8 mouse cellular contexts compared by ENCODE assay signal in the genomic region with DNA sequence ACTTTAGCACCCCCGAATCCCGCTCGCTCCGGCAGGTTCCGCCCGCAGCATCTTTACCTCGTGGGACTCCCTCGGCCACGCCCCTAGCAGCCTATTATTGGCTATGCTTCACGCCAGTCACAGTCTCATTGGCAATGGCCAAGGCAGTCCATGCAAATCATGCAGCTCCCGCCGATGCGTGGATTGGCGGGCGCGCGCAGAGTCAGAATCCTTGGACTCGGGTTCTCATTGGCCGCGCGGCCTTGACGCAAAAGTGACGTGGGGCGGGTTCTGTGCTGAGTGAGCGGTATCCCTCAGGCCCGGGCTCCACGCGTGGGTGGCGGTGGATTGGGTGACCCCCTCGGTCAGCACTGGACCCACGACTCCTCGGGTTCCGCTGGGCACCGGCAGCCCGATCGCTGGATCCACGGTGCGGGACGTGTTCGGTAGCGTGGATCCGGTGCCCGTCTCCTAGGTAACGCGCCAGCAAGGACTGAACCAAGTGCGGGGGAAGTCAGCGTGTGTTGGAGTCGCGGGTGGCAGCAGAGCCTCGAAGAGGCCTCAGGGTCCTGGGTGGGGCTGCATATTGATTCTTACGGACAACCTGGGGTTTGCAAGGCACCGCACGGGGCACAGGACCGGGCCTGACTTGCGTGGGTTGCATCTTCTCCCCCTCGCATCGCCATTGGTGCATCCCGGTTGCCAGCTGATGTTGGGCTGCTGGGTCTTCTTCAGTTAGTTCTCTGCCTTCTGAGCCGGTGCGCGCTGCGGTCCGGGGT. TPM values are rescaled to one million over a fixed set of nuclear protein-coding genes. Genes with fewer than 3 reads are reported as not detected.
DNase-seq lines count a peak whose midpoint lies in the region; ATAC-seq and TF ChIP-seq lines count a peak whose summit lies in the region.

A gene (minus strand): TSS at position 406 of the 758 bp plus-strand sequence.

- peak; percentile 98 for ATAC-seq in forebrain, postnatal 0 days
- ATAC-seq in neural tube, embryonic 14.5 days (ENCODE audit: low read depth) = peak; percentile 97

- no peaks in the 10 kb centered on the region for H3K79me2 ChIP-seq in MEL (ENCODE audit: control insufficient read depth, insufficient read depth, low read length, poor library complexity)

- no peak for TF ChIP-seq RAD21 in MEL (IDR thresholded peaks at IDR 0.05; ENCODE audit: low read depth, low read length)

- intact Hi-C loops in heart, postnatal 36 days (cut with DNase I) = loop anchor here (5.0 kb wide), 1 partner anchor 150 kb away; a partner anchor contains a TSS

- WGBS in cerebellum, adult 2 months = under 1% methylated on average over 63 of the region's 63 CpGs
- under 1% methylated on average over 59 of the region's 63 CpGs for WGBS in forebrain, postnatal 0 days
- whole genome bisulfite sequencing in neural tube, embryonic 14.5 days = under 1% methylated on average over 63 of the region's 63 CpGs

- TF ChIP-seq EP300 in MEL (IDR thresholded peaks at IDR 0.05; ENCODE audit: low read depth in 1 of 2, low read length in 2 of 2) = no peak

- H3K36me3 ChIP-seq in MEL (ENCODE audit: control insufficient read depth in 1 of 2, insufficient read depth in 2 of 2, low read length in 2 of 2) = no peaks in the 10 kb centered on the region
- H3K36me3 ChIP-seq in forebrain, postnatal 0 days (ENCODE audit: insufficient read depth) = no peaks in the 10 kb centered on the region
- H3K36me3 ChIP-seq in neural tube, embryonic 14.5 days (ENCODE audit: control insufficient read depth, insufficient read depth, low read length) = no peaks in the 10 kb centered on the region
- no peaks in the 10 kb centered on the region for H3K36me3 ChIP-seq in testis, adult 2 months (ENCODE audit: control insufficient read depth, insufficient read depth, low read length)

- H3K27me3 ChIP-seq in MEL (ENCODE audit: control insufficient read depth in 1 of 2, insufficient read depth in 2 of 2, low read length in 2 of 2) = no peaks in the 10 kb centered on the region
- H3K27me3 ChIP-seq in cerebellum, adult 2 months (ENCODE audit: control insufficient read depth, insufficient read depth, low read length) = no peaks in the 10 kb centered on the region
- H3K27me3 ChIP-seq in forebrain, postnatal 0 days (ENCODE audit: insufficient read depth, low read length) = no peaks in the 10 kb centered on the region
- peaks cover 3% of the 10 kb centered on the region; the same call in 1 of the 2 replicates for H3K27me3 ChIP-seq in neural tube, embryonic 14.5 days (ENCODE audit: control insufficient read depth, insufficient read depth, low read length)
- no peaks in the 10 kb centered on the region for H3K27me3 ChIP-seq in testis, adult 2 months (ENCODE audit: control insufficient read depth, insufficient read depth, low read length)

- TF ChIP-seq CTCF in MEL (IDR thresholded peaks at IDR 0.05 in 2 of 3, conservative IDR thresholded peaks at IDR 0.05 in 1 of 3; ENCODE audit: control insufficient read depth in 1 of 3, insufficient read depth in 1 of 3, low read depth in 2 of 3, low read length in 3 of 3, poor library complexity in 1 of 3, severe bottlenecking in 1 of 3) = no peak
- TF ChIP-seq CTCF in cerebellum, adult 2 months (IDR thresholded peaks at IDR 0.05; ENCODE audit: borderline replicate concordance, insufficient read depth, low read depth, low read length) = no peak
- no peak for TF ChIP-seq CTCF in forebrain, postnatal 0 days (IDR thresholded peaks at IDR 0.05; ENCODE audit: low read depth)
- no peak for TF ChIP-seq CTCF in testis, adult 2 months (IDR thresholded peaks at IDR 0.05; ENCODE audit: control insufficient read depth, insufficient read depth, insufficient replicate concordance, low read depth, low read length)

- H3K4me1 ChIP-seq in MEL (ENCODE audit: control insufficient read depth in 1 of 2, insufficient read depth in 2 of 2, low read length in 2 of 2) = no peaks in the 10 kb centered on the region
- H3K4me1 ChIP-seq in cerebellum, adult 2 months (ENCODE audit: control insufficient read depth, insufficient read depth, low read length) = peaks cover 16% of the 10 kb centered on the region
- H3K4me1 ChIP-seq in forebrain, postnatal 0 days (ENCODE audit: insufficient read depth) = peaks cover 6% of the 10 kb centered on the region
- peaks cover 17% of the 10 kb centered on the region for H3K4me1 ChIP-seq in neural tube, embryonic 14.5 days (ENCODE audit: control insufficient read depth, insufficient read depth, low read length)
- peaks cover 36% of the 10 kb centered on the region for H3K4me1 ChIP-seq in testis, adult 2 months (ENCODE audit: control insufficient read depth, insufficient read depth, low read length)

- TF ChIP-seq POLR2A in MEL (IDR thresholded peaks at IDR 0.05; ENCODE audit: control insufficient read depth in 1 of 2, insufficient read depth in 1 of 2, low read depth in 1 of 2, low read length in 2 of 2, poor library complexity in 1 of 2) = no peak
- TF ChIP-seq POLR2A in cerebellum, adult 2 months (IDR thresholded peaks at IDR 0.05; ENCODE audit: borderline replicate concordance, insufficient read depth, low read length) = peak; percentile 64; the same call in 1 of the 2 replicates
- TF ChIP-seq POLR2A in testis, adult 2 months (IDR thresholded peaks at IDR 0.05; ENCODE audit: control insufficient read depth, low read depth, low read length) = no peak; the same call in none of the 2 replicates

- no peak for DNase-seq in MEL (ENCODE audit: low read depth, low spot score)
- peak; percentile 100 for DNase-seq in cerebellum, adult 2 months
- peak; percentile 100 for DNase-seq in forebrain, postnatal 0 days
- peak; percentile 98 to 100 for DNase-seq in heart, postnatal 36 days
- DNase-seq in layer of hippocampus, adult 18-20 months (ENCODE audit: low spot score in 2 of 2) = peak; percentile 100
- DNase-seq in lung, adult 18-20 months = peak; percentile 99 to 100

- no peak within 1 kb of the TSS for H3K27ac ChIP-seq in MEL (ENCODE audit: control insufficient read depth, low read depth, low read length)
- H3K27ac ChIP-seq in cerebellum, adult 2 months (ENCODE audit: insufficient read depth, low read length) = peak within 1 kb of the TSS; percentile 90
- H3K27ac ChIP-seq in forebrain, postnatal 0 days (ENCODE audit: low read depth, low read length) = peak within 1 kb of the TSS; percentile 81
- peak within 1 kb of the TSS; percentile 88 for H3K27ac ChIP-seq in neural tube, embryonic 14.5 days (ENCODE audit: low read depth, low read length)
- H3K27ac ChIP-seq in testis, adult 2 months (ENCODE audit: control insufficient read depth, insufficient read depth, low read depth, low read length) = peak within 1 kb of the TSS; percentile 70

- H3K4me3 ChIP-seq in MEL (ENCODE audit: control insufficient read depth in 1 of 2, insufficient read depth in 1 of 2, low read depth in 2 of 2, low read length in 2 of 2) = no peak within 1 kb of the TSS
- H3K4me3 ChIP-seq in cerebellum, adult 2 months (replicated peaks; ENCODE audit: insufficient read depth, low read depth, low read length) = peak within 1 kb of the TSS; percentile 78
- peak within 1 kb of the TSS; percentile 69 for H3K4me3 ChIP-seq in forebrain, postnatal 0 days (ENCODE audit: low read depth, low read length)
- peak within 1 kb of the TSS; percentile 74 for H3K4me3 ChIP-seq in neural tube, embryonic 14.5 days (ENCODE audit: low read depth, low read length)
- H3K4me3 ChIP-seq in testis, adult 2 months (ENCODE audit: control insufficient read depth, low read depth, low read length) = peak within 1 kb of the TSS; percentile 92

- H3K9me3 ChIP-seq in MEL (replicated peaks; ENCODE audit: insufficient read depth, low read length) = no peaks in the 10 kb centered on the region
- no peaks in the 10 kb centered on the region for H3K9me3 ChIP-seq in forebrain, postnatal 0 days (ENCODE audit: low read length)
- no peaks in the 10 kb centered on the region for H3K9me3 ChIP-seq in neural tube, embryonic 14.5 days (ENCODE audit: control insufficient read depth, low read length)

- H3K4me2 ChIP-seq in forebrain, postnatal 0 days (ENCODE audit: low read depth) = peak within 1 kb of the TSS; percentile 95
- peak within 1 kb of the TSS; percentile 85 for H3K4me2 ChIP-seq in neural tube, embryonic 14.5 days (ENCODE audit: low read depth, low read length)

- no peak within 1 kb of the TSS for H3K9ac ChIP-seq in MEL (ENCODE audit: control insufficient read depth, low read depth, low read length, poor library complexity, severe bottlenecking)
- peak within 1 kb of the TSS; percentile 67 for H3K9ac ChIP-seq in forebrain, postnatal 0 days
- H3K9ac ChIP-seq in neural tube, embryonic 14.5 days (replicated peaks; ENCODE audit: low read depth, low read length) = peak within 1 kb of the TSS; percentile 86

TF ChIP-seq in MEL, 35 proteins besides CTCF, POLR2A, EP300 and RAD21:
- TF ChIP-seq CHD2 (IDR thresholded peaks at IDR 0.05; ENCODE audit: low read length) (no peak), TAL1 (IDR thresholded peaks at IDR 0.05; ENCODE audit: low read length) (no peak), CHD1 (IDR thresholded peaks at IDR 0.05; ENCODE audit: low read depth, low read length) (no peak), MXI1 (IDR thresholded peaks at IDR 0.05; ENCODE audit: low read depth, low read length) (no peak), POLR2AphosphoS2 (IDR thresholded peaks at IDR 0.05; ENCODE audit: low read length) (no peak), UBTF (IDR thresholded peaks at IDR 0.05; ENCODE audit: borderline replicate concordance, insufficient read depth, low read depth, low read length) (no peak), ELF1 (IDR thresholded peaks at IDR 0.05; ENCODE audit: low read depth, low read length) (no peak), GABPA (IDR thresholded peaks at IDR 0.05; ENCODE audit: low read depth, low read length) (no peak), GATA1 (IDR thresholded peaks at IDR 0.05; ENCODE audit: low read depth, low read length) (no peak), MAX (IDR thresholded peaks at IDR 0.05; ENCODE audit: low read length) (no peak), HCFC1 (IDR thresholded peaks at IDR 0.05; ENCODE audit: low read depth, low read length) (no peak)

RNA-seq across cellular contexts. Expression of the gene that starts here (rescaled TPM):
- total RNA-seq in MEL (2012; rRNA removed) = 82.6 and 82.9 TPM in 2 replicates
- 100 to 1,000 TPM in 1 of 2 experiments, not detected in 1; 118 TPM for polyA plus RNA-seq in MEL (2012; ENCODE audit: insufficient read depth in 1 of 2, insufficient read length in 2 of 2, low read depth in 1 of 2, low replicate concordance in 2 of 2, missing spikeins in 1 of 2)
- 161 and 191 TPM in 2 replicates for polyA plus RNA-seq in cerebellum, adult 2 months (2012; rRNA removed)
- 31.5 and 38.6 TPM in 2 replicates for total RNA-seq in forebrain, postnatal 0 days (2014; rRNA removed)
- polyA plus RNA-seq in forebrain, postnatal 0 days (2015; fragmentation: Nextera tagmentation; extraction: Ambion mirVana) = 20.9 and 24.2 TPM in 2 replicates
- 1 to 10 TPM; 1.3 to 2.1 TPM for total RNA-seq in heart, postnatal 36 days (2021)
- total RNA-seq in layer of hippocampus, adult 18-20 months (2021) = 100 to 1,000 TPM; 760 to 810 TPM
- 18.3 and 31.1 TPM in 2 replicates for polyA plus RNA-seq in neural tube, embryonic 14.5 days (2014; fragmentation: Nextera tagmentation; extraction: Ambion mirVana)
- polyA plus RNA-seq in testis, adult 2 months (2012; rRNA removed) = 16.7 and 18.3 TPM in 2 replicates

Comparison
In these comparisons a context has a peak if more than half of its experiments do, and no peak if none do; other contexts are left out.
1. RNA of the gene that starts here (total RNA-seq): 760 to 810 TPM in layer of hippocampus, adult 18-20 months, 82.6 to 82.9 TPM in MEL and 31.5 to 38.6 TPM in forebrain, postnatal 0 days; 1.3 to 2.1 TPM in heart, postnatal 36 days; every median in the first group is over 10 times any median in the second.
2. H3K4me3 ChIP-seq: peak in cerebellum, adult 2 months (single experiment), forebrain, postnatal 0 days (single experiment), neural tube, embryonic 14.5 days (single experiment) and testis, adult 2 months (single experiment); none in MEL (0 of 2).